Mouse (Mus musculus) ovary, postnatal 10 days (tissue): ENCODE results near the gene Ifit3.
"Not testable (repeated sequence)": the region's sequence is repeated elsewhere in the genome, so short reads cannot be mapped to it uniquely, and the experiment has no call there.

ENCODE experiments used
- DNase-seq: peaks from one replicate; pipeline ENCODE4 v3.0.0; 2022; ENCODE audit warnings: low spot score

Gene Ifit3

DNA sequence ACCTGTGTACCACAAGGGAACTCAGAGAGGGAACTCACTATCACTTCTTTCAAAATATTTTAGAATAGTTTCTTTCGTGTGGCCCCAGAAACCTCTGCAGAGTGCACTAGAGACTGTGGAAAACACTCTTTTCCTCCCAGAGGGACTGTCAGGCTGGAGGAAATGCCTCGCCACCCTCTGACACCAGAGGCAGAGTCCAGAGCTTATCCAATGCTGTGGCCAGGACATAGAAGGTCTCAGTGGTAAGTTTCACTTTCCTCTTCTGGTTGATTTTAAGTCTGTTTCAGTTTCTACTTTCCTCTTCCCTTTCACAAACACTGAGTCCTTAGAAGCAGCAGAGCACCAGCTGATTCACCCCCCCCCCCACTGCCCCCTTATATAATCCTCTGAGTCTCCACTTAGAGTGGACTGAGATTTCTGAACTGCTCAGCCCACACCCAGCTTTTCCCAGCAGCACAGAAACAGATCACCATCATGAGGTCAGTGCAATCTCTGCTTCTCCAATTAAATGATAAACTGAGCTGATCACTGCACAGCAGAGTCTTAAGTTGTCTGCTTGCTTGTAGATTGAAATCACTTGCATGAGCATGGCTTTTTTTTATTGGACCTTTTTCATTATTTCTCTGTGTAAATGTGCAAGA is at the start of gene Ifit3:
TSS of gene Ifit3 (plus strand) at position 406 of the 641 bp plus-strand sequence.
- DNase-seq, result not testable (repeated sequence)

DNA sequence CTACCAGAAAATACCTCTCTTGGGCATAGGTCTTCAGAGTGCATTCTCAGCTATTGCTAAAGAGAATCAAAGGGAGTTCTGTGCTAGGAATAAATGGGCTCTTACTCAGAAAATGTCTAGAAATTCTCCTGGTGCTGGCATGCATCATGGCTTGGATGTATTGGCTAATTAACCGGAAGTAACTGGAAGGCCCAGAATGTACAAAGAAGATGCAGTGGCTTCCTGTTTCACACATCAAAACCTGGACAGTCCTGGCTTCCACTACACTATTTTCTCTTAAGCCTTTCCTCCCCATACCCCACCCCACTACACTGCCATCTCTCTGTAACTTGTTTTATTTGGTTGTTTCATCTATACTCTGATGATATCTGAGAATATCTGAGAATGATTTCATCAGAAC is 43.9 kb upstream of the Ifit3 start:
- no peak for DNase-seq

DNA sequence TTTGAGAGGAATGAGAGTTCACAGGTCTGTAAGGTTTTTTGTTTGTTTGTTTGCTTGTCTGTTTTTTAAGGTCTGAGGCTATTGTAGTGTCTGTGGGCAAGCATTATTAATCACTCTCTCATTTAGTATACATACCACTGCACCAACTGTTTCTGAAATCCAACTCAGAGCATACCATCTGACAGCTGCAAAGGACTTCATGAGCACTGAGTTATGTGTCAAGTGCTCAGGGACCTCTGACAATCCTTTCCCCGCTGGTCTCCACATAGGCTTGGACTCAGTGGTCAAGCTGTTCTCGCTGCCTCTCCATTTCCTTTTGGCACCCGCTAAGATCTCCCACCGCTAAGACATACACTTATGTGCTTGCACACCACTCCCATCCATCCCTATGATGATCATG is 37.1 kb upstream of the Ifit3 start:
- no peak for DNase-seq

DNA sequence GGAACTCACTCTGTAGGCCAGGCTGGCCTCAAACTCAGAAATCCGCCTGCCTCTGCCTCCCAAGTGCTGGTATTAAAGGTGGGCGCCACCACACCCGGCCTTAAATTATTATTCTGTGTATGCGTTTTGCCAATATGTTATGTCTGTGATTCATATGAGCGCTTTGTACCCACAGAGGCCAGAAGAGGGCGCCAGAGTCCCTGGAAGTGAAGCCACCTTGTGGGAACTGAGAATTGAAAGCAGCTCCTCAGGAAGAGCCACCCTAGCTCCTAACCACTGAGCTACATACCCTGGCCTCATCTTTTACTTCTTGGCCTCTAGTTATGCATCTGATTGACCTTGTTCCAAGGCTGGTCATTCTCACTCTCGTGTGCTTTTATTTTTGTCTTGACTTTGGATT is 35.4 kb upstream of the Ifit3 start:
- DNase-seq, result peak; percentile 36

DNA sequence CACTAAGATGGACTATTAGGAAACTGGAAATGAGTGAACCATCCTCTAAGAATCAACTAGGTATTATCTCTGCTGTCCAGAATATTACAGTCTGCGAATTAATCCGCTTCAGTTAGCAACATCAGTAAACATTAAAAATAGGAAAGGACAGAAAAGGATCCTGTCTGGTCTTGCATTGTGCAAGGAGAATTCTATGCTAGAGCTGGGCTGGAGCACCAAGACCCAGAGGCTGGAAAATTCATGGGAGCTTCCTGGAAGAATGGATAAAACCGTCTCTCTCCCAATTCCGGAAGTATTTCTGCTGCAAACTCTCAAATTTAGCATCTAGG is 33.2 kb upstream of the Ifit3 start:
- DNase-seq, result no peak

DNA sequence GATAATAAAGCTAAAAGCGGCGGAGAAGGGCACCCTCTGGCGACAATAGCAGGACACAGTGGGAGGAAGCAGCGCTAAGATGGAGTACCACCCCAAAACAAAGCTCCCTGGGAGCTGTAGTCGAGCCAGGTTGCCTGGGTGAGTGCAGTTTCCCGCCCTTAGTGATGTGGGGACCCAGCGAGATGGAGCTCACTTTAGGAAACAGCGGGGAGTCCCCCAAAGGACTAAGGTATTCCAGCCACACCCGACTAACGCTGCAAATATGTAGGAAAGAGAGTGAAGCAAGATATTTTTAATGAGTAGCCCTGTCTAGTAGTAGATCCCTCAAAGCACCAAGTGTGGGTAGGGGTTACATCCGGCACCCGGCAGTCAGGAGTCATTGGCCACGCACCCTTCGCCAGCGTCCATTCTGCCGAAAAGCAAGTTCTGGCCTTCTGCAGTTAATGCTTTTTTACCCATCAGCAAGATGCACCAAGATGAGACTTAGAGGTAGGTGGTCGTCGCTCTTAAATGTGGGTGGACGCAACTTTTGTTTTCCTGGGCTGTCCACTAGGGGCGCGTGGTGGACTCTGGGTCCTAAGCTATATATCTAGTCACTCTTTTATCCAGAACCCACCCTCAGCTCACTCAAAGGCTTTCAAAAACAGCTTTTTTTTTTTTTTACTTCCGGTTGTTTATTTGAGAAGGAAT is 32.7 kb upstream of the Ifit3 start, which contains the start of gene Ifit2:
TSS of gene Ifit2 (plus strand) at position 161 of the 690 bp plus-strand sequence.
- peak; percentile 23 for DNase-seq

DNA sequence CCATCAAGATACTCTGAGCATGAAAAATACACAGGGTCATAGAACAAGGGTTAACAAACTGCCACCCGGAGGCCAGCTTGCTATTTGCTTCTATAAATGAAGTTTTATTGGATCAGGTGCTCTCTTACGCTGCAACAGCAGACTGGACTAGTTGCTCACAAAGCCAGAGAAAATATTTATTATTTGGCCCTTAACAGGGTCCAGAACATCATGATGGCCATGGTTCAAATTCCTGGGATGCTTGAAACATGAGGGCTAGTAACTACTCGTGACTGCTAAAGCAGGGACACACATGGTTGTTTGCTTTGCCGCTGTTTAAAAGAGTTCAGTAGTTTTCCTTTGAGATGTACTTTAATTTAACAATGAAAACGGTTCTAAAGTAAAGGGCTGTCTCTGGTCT is 31.4 kb upstream of the Ifit3 start:
- DNase-seq, result no peak

DNA sequence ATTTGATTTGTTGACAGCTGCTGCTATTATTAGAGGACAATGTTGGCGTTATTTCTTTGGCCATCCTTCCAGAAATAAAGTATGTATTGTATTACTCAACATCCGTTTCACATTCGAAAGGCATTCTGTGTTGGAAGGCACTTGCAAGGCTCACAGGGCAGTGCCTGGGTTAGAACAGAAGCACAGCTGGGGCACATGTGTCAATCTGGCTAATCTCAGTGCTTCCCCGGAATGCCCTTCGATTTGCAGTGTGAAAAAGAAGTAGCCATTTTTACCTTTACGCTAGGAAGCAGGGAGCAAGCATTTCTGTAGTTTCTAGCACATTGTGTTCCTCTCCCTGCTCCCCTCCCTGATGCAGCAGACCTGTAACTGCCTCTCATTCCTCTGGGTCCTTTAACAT is 30.3 kb upstream of the Ifit3 start:
- no peak for DNase-seq

DNA sequence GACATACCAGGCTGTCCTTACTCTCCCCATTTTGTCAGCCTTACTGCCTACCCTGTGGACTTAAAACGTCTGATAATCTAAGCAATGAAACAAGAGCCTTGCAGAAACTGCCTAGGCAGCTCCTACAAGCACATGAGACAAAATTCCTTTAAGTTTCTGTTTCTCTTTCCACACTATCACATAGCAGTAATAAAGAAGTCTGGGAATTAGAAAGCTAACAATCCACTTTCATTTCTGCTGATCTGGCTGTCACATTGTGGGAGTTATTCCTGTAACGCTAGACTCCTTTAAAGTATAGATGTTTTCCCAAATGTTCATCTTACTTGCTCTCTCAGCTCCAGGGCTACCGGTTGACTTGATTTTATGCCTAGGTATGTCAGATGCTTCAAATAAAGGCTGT is 29.8 kb upstream of the Ifit3 start:
- no peak for DNase-seq

DNA sequence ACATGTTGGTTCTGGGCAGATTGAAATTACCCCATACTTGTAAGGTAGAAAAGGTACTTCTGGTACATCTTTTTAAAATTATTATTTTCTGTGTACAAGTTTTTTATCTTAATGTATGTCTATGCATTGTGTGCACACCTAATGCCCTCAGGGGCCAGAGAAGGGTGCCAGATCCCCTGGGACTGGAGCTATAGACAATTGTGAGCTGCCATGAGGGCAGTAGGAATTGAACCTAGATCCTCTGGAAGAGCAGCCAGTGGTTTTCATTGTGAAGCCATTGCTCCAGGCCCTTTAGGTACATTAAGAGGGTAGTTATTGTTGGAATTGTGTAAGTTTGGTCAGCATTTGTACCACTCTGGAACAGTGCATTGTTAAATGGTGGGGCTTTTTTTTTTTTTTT is 29.3 kb upstream of the Ifit3 start:
- DNase-seq, result no peak

DNA sequence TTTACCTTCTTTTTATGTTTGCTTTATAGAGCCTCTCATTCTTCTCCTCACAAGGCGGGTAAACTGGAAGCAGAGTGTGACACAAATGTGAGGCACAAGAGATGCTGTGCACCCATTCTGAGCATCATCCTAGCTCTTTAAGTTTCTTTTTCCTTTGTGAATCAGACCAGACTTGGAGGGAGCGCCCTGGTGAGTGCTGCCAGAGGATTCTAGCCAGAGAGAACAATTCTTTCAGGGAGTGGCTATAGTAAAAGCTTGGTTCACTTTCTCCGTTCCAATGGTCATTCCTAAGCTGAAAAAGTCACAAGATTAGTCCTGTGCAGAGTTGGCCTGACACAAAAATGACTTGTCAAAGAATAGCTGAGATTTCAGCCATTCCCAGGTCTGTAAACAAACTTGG is 26.7 kb upstream of the Ifit3 start:
- no peak for DNase-seq

DNA sequence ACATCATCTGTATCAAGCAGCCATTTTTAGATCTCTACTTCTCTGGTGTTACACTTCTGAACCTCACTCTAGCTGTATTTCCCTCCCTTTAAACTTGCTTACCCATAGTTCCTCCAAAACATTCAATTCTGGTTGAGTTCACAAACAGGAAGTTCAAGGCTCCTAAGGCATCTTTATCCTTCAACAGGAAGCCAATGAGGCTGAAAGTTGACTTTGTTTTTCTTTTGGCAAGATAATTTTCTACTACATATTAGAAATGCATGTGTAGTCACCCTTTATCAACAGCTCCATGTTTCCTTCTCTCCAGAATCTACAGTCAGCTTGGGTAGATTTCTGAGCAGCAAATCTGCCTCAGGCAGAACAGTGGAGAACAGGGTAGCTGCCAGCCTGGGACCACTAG is 20.8 kb upstream of the Ifit3 start:
- no peak for DNase-seq

DNA sequence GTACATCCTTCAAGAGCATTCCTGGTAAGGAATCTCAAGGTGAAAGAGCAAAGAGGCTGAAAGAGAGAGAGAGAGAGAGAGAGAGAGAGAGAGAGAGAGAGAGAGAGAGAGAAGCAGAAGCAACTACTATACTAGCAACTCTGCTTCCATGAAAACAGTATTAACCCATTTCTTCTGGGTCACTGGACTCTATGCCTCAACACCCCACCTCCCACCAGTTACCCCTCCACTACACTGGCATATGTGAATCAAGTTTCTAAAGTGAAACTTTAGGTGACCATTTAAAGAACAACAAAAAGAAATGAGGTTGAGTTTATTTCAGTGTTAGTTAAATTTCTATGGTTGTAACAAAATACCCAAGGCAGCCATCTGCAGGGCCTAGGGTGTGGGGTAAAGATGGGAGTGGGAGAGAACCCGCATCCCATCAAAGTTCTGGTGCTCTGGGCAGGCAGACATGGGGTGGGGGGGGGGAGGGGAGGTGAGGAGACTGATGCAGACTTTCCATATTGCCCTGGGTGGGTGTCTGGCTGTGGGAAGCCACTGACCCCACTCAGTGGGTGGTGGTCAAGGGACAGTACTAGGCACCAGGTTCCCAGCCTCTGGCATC is 17.1 kb upstream of the Ifit3 start:
- DNase-seq, result no peak

DNA sequence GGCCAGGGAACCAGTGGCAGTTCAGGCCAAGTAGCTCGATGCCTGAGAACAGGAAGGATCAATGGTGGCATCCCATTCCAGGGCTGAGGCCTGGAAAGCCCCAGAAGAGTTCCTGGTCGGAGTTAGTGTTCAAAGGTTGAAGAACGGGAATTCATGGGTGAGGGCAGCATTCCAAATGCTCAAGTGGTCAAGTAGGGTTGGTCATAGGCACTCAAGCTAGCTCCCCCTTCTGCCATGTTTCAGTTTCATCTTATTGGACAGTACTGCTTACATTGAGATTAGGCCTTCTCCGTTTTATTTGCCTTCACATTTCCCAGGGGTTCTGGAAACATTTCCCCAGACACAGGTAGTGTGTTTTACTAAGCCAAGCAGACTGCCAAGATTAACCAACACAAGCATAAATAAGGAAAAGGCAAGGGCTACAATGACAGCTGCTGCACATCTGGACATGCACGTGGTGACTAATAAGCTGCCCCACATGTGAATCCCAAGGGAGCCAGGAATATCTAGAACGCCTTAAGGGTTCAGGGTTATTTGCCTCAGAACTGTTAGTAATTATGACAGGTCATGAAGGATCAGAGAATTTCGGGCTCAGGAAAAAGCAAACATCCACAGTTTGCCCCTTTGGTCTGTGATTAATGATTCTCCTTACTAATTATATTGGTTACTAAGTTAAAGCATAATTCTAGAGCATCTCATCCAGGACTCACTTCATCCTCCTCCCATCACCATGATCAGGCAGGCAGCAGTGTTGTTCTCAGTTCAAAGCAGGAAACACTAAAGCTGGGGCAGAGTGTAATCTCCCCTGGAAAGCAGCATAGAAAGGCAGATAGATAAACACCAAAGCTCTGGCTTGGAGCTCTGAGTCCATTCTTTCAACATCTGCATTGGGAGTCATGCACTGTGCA is 14.1 kb upstream of the Ifit3 start:
- DNase-seq, result no peak

DNA sequence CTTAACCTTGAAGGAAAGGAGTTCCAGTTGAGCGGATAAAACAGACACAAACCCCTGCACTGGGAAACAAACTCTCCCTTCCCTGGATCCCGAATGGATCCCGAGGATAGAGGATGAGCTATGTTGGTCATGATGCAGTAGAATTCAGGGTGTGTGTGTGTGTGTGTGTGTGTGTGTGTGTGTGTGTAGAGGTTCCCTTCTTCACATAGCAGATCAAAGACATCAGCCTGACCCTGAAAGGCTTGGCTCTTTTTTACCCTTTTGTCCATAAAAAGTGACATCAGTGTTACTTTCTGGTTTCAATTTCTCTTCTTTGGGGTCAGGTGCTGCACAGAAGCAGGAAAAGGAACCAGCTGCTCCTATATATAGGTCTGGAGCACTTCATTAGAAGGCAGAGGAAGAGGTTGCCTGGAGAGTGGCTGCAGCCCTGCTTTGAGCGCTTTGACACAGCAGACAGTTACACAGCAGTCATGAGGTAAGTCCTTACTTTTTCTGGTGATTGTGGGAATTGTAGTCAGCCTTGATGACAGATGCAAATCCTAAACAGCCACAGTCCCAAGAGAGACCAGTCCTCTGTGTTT is 13.3 kb upstream of the Ifit3 start:
- no peak for DNase-seq

DNA sequence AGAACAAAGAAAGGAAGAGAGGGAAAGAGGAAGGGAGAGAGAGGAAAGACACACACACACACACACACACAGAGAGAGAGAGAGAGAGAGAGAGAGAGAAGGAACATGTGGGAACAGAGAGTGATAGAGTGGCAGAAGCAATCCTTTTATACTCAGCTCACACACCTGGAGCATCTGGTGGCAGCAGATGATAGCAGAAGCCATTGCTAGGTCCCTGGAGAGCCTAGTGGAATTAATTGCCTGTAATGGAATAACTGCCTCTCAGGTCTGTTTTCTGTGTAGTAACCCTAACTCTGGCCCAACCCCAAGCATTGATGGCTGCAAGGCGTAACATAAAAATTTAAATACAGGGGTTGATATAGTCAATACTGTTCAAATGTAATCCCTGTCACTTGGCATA is 12.3 kb upstream of the Ifit3 start:
- DNase-seq, result no peak

DNA sequence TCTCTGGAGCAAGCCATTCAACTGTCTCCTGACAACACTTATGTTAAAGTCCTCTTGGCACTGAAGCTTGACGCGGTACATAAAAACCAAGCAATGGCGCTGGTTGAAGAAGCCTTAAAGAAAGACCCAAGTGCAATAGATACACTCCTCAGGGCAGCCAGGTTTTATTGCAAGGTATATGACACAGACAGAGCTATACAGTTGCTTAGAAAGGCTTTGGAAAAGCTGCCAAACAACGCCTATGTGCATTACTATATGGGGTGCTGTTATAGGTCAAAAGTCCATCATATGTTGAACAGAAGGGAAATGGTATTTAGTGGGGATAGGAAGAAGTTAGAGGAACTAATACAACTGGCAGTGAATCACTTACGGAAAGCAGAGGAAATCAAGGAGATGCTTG is 9.7 kb upstream of the Ifit3 start:
- DNase-seq, result no peak

DNA sequence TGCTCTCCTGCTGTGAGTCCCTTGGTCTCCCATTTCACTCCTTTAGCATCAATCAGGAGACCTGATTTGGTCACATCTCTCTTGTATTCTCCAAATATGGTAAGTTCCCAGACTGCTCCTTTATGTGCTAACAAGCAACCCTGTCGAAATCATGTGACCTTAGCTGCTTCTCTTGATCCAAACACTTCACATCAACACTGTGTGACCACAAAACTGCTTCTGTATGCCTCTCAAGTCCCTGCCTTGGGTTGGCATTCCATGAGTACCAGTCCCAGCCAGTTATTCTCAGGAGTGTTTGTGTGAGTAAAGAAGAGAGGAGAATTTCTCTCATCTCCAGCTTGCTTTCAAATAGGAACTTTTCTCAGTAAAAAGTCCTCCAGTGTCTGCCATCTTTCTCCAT is 6.2 kb upstream of the Ifit3 start:
- no peak for DNase-seq

DNA sequence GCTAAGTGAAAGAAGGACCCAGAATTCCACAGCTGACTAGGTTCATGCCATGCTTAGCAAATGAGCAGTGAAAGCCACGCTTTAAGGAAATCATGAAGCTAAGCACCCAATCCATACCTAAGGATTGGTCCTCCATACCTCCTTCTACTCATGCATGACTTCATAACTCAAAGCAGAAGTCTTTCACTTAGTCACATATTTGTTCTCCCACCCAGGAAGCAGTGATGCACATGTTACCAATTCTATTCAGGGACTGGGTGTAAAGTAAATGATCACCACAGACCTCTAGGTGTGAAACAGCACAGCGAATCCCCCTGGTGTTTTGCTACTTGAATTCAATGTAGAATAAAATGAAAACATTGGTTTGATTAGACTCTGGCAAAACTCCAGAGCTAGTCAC is 635 bp upstream of the Ifit3 start:
- DNase-seq, result not testable (repeated sequence)

DNA sequence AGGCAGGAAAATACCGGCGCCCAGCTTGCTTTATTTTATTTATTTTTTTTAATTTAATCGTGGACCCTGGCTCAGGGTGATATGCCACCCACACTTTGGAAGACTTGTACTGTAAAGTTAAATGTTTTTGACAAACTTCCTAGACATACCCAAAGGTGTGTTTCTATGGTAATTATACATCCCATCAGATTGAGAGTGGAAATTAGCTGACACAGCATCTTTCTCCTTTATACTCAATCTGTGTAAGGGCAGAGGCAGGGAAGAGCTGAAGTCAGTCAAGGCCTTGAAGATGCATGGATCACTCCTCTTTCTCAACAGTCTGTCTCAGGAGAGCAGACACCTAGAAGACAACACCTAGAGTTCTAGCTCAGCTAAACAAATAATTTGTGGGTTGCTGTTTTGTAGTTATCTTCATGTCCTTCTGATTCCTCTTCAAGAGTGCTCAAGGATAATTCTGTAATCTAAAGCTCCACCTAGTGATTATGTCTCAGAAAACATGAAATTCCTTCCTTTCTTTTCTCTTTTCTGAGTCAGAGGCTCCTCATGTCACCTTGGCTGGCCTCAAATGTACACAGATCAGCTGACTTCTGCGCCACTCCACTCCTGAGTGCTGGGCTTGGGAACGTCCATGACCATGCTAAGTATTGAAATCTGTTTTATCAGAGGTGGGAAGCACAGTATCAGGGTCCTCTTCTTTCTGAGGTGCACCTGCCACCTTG is 2.6 kb downstream of the Ifit3 start:
- not testable (repeated sequence) for DNase-seq

DNA sequence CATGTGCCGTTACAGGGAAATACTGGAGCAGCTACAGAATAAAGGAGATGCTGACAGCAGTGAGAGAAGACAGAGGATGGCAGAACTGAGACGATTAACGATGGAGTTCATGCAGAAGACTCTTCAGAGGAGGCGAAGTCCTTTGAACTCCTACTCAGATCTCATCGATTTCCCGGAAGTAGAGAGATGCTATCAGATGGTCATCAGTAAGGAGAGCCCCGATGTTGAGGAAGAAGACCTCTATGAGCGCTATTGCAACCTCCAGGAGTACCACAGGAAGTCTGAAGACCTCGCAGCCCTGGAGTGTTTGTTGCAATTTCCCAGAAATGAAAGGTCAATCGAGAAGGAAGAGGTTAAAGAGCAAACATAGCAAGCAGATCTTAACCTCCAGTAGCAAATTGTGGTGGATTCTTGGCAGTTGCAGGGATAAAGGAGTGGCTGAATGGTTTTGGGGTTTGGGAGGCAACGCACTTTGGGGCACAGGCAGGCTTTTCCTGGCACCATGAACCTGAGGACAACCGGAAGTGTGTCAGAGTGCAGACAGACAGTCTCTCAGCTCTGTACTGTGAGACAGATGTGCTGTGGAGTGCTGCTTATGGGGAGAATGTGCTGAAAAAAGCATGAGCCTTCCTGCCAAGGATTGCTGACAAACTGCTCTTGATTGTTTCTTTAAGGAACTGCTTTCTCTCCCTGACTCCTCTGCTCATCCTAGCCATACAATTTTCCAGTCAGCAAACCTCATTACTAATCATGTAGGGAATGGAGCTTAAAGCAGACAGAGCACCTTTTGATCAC is 4.8 kb downstream of the Ifit3 start:
- not testable (repeated sequence) for DNase-seq
